Mouse (Mus musculus) hindbrain, embryonic 11.5 days (tissue): ENCODE measurements at regions not wholly inside any gene's neighbourhood (a gene's known extent, or its start where the extent isn't known, plus 50 kb on each side); places are given as distances from the start of the nearest gene placed in this dataset.

Source experiments
- ATAC-seq: fragments of 200-750 bp; cut with Nextera tagmentation; 2 replicates; pipeline ENCODE4 v1.8.0; 2017; ENCODE audit warnings: mild to moderate bottlenecking, moderate TSS enrichment, moderate library complexity; ENCODE audit not compliant: low FRiP score
- DNase-seq: peaks from one replicate; pipeline ENCODE4 v3.0.0-alpha.2; 2015; ENCODE audit warnings: low spot score
- H3K27ac ChIP-seq: fragments of 300-500 bp; sonication (generic); 2 replicates; pipeline ENCODE4 v1.5.1; 2014; ENCODE audit warnings: mild to moderate bottlenecking, low read depth, low read length
- H3K27me3 ChIP-seq: fragments of 300-500 bp; sonication (generic); 2 replicates; pipeline ENCODE4 v1.6.1; 2014; ENCODE audit warnings: mild to moderate bottlenecking, low read length, moderate library complexity, mixed read lengths; ENCODE audit not compliant: control insufficient read depth, insufficient read depth
- H3K36me3 ChIP-seq: fragments of 300-500 bp; sonication (generic); 2 replicates; pipeline ENCODE4 v1.6.1; 2014; ENCODE audit warnings: mild to moderate bottlenecking, low read length, moderate library complexity, mixed read lengths; ENCODE audit not compliant: control insufficient read depth, insufficient read depth
- H3K4me1 ChIP-seq: fragments of 300-500 bp; sonication (generic); replicated peaks from 2 replicates; pipeline ENCODE4 v1.6.1; 2014; ENCODE audit warnings: low read length, mixed read lengths; ENCODE audit not compliant: control insufficient read depth, insufficient read depth
- H3K4me2 ChIP-seq: fragments of 300-500 bp; sonication (generic); replicated peaks from 2 replicates; pipeline ENCODE4 v1.6.1; 2014; ENCODE audit warnings: mild to moderate bottlenecking, low read depth, low read length
- H3K4me3 ChIP-seq: fragments of 300-500 bp; sonication (generic); 2 replicates; pipeline ENCODE4 v1.5.1; 2014; ENCODE audit warnings: low read depth, low read length
- H3K9ac ChIP-seq: fragments of 300-500 bp; sonication (generic); 2 replicates; pipeline ENCODE4 v1.6.1; 2014; ENCODE audit warnings: low read depth, low read length
- H3K9me3 ChIP-seq: fragments of 300-500 bp; sonication (generic); 2 replicates; pipeline ENCODE4 v1.6.1; 2016; ENCODE audit warnings: low read length; ENCODE audit not compliant: control insufficient read depth
- WGBS: fragments of 180-500 bp; shearing (Covaris S2); extraction: QIAGEN DNeasy Blood & Tissue Kit; methylation state at CpG from one replicate; pipeline ENCODE4 v1.1.7; 2014; 5-methylcytosine and 5-hydroxymethylcytosine counted together

GRCm38 (mm10) chr1:13784396-13784795 lies 2308.7 kb downstream of the 4930444P10Rik start:
- Histone ChIP-seq H3K27me3 (no peaks in the 10 kb centered on the region), H3K36me3 (no peaks in the 10 kb centered on the region), H3K9ac (no peak overlapping the region), H3K4me1 (no peaks in the 10 kb centered on the region; the same call in 1 of the 2 replicates), H3K4me3 (no peak overlapping the region), H3K4me2 (no peak overlapping the region), H3K27ac (no peak overlapping the region), H3K9me3 (no peaks in the 10 kb centered on the region)
- WGBS = 12% methylated on average over 4 of the region's 4 CpGs
- DNase-seq = peak; percentile 80
- ATAC-seq = no peak

DNA sequence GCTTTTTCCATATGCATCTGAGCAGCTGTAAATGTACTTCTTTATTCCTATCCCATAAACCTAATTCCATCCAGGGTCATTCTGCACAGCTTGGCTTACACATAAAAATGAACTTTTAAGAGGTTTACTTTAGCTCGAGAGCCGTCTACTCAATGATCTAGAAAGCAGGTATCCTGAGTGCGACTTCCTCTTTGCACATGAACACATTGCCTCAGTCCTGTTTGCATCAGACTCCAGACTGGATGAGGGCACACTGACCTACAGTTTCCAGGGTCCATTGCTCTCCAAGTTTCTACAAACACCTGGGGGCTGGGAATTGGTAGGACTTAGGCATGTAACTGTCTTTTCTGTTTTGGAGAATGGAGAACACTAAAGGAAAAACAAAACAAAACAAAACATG lies 2310.5 kb downstream of the 4930444P10Rik start:
- H3K4me3 ChIP-seq = no peak overlapping the region
- WGBS = 89% methylated on average over 3 of the region's 3 CpGs
- H3K4me1 ChIP-seq = no peaks in the 10 kb centered on the region
- H3K36me3 ChIP-seq = no peaks in the 10 kb centered on the region
- ATAC-seq = no peak
- no peak overlapping the region for H3K4me2 ChIP-seq
- no peak overlapping the region for H3K9ac ChIP-seq
- no peak overlapping the region for H3K27ac ChIP-seq
- no peak for DNase-seq
- no peaks in the 10 kb centered on the region for H3K27me3 ChIP-seq
- no peaks in the 10 kb centered on the region for H3K9me3 ChIP-seq

DNA sequence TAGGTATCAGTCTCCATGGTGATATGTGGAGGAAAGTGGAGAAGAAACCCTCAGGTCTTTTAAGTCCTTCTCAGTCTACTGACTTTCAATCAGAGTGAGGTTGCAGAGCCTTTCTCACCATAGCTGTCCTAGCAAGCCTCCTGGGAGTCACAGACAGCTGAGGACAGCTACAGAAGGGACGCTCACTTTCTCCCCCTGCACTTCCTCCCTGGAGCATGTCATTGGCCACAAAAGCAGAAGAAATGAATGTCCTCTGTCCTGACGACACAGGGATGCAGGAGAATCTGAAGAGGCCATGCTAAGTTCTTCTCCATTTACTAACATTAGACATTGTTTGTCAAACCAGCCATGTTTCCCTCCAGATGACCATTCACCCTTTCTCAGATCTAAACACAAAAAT lies 2321.0 kb downstream of the 4930444P10Rik start:
- Histone ChIP-seq H3K9ac (no peak overlapping the region), H3K4me1 (no peaks in the 10 kb centered on the region), H3K4me3 (no peak overlapping the region), H3K27me3 (no peaks in the 10 kb centered on the region), H3K9me3 (no peaks in the 10 kb centered on the region), H3K36me3 (no peaks in the 10 kb centered on the region), H3K4me2 (no peak overlapping the region), H3K27ac (no peak overlapping the region)
- 33% methylated on average over 2 of the region's 2 CpGs for WGBS
- ATAC-seq = no peak
- DNase-seq = no peak

DNA sequence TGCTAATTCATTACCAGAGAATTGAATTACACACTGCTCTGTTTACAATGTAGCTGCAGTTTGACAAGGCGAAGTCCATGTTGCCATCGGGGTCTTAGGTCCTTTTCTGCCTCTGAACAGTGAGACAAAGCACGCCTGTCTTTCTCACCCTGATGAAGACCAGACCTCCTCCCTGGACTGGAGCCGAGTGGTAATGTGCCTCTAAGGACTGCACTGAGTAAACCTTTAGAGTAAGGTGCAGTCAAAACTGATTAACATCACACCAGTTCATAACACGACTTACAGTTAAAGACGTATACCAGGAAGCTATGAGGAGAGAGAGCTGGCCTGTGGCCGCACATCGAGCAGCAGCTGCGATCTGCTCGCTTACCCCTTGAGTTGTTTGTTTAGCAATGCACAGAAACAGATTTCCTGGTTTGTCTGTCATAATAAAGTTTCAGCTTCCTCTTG lies 2322.1 kb downstream of the 4930444P10Rik start:
- no peaks in the 10 kb centered on the region for H3K9me3 ChIP-seq
- H3K4me3 ChIP-seq = no peak overlapping the region
- DNase-seq (no peak), ATAC-seq (no peak)
- H3K27me3 ChIP-seq = no peaks in the 10 kb centered on the region
- H3K4me2 ChIP-seq = no peak overlapping the region
- H3K36me3 ChIP-seq = no peaks in the 10 kb centered on the region
- no peaks in the 10 kb centered on the region for H3K4me1 ChIP-seq
- H3K9ac ChIP-seq = no peak overlapping the region
- H3K27ac ChIP-seq = no peak overlapping the region
- whole genome bisulfite sequencing = 62% methylated on average over 10 of the region's 10 CpGs

DNA sequence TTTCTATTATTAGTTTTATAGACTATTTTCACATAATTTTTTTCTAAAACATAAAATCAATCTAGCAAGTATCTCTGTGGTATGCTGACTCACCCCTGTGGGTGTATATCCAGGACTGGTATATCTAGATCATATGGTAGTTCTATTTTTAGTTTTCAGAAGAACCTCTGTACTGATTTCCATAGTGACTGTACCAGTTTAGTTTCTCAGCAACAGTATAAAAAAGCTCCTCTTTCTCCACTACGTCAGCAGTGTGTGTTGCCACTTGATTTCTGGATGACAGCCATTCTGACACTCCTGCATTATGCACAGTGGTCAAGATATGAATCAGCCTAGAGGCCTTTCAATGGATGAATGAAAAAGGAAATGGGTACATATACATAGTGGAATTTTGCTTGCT lies 2338.6 kb downstream of the A830018L16Rik start:
- no peaks in the 10 kb centered on the region for H3K36me3 ChIP-seq
- no peak overlapping the region for H3K27ac ChIP-seq
- no peaks in the 10 kb centered on the region for H3K9me3 ChIP-seq
- DNase-seq = no peak
- no peaks in the 10 kb centered on the region for H3K4me1 ChIP-seq
- no peaks in the 10 kb centered on the region for H3K27me3 ChIP-seq
- H3K4me3 ChIP-seq = no peak overlapping the region
- no peak for ATAC-seq
- H3K4me2 ChIP-seq = no peak overlapping the region
- no peak overlapping the region for H3K9ac ChIP-seq
- WGBS = 76% methylated on average over 1 of the region's 1 CpGs

DNA sequence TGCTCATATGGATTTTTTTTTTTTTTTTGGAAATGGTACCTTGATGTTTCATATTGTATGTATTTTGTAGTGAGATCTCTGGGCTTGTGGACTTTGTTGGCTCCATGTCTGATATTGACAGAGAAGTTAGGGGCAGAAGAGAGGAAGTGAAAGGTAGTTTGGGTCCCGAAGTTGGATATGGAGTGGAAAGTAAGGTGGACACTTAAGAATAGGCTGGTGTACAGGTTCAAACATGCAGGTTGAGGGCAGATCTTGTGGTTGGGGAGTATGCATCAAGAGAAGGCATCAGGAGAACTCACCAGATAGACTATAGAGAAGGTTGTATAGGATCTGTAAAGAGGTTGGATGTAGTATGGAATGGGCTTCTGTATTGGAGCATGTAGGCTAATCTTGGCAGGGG lies 2337.5 kb downstream of the A830018L16Rik start:
- no peak overlapping the region for H3K9ac ChIP-seq
- H3K4me1 ChIP-seq = no peaks in the 10 kb centered on the region
- no peaks in the 10 kb centered on the region for H3K36me3 ChIP-seq
- no peak overlapping the region for H3K4me3 ChIP-seq
- no peak overlapping the region for H3K4me2 ChIP-seq
- H3K27ac ChIP-seq = no peak overlapping the region
- ATAC-seq (no peak), DNase-seq (no peak)
- WGBS = 89% methylated on average over 1 of the region's 1 CpGs
- no peaks in the 10 kb centered on the region for H3K9me3 ChIP-seq
- H3K27me3 ChIP-seq = no peaks in the 10 kb centered on the region
